Mouse (Mus musculus) intestine, embryonic 16.5 days (tissue): ENCODE results near the gene Zfp605. TPM values are rescaled to one million over a fixed set of nuclear protein-coding genes. Genes with fewer than 3 reads are reported as not detected.

Experiments
- polyA plus RNA-seq: library from polyadenylated mRNA; unstranded; fragments of >200 nt; fragmentation: Nextera tagmentation; extraction: Ambion mirVana; gene quantifications from 2 replicates; pipeline ENCODE4 v1.2.1, GENCODE M21; 2015

Zfp605 gene
- polyA plus RNA-seq, 1 experiment from 2014 or later, result 2.7 TPM

Other genes starting within 250 kb of the Zfp605 start
- 0.23 and 0.44 TPM in 2 replicates for gene Gm15446, start 186.7 kb upstream of the Zfp605 start, polyA plus RNA-seq
- 13.2 and 14.8 TPM in 2 replicates for gene Zfp932, start 113.6 kb upstream of the Zfp605 start, polyA plus RNA-seq
- 3.2 and 3.7 TPM in 2 replicates for gene Gm17655, start 37.6 kb upstream of the Zfp605 start, polyA plus RNA-seq
- gene Gm35315, start 15.7 kb upstream of the Zfp605 start, polyA plus RNA-seq, result 1.5 and 2.1 TPM in 2 replicates
- 0.80 and 0.84 TPM in 2 replicates for gene Plcxd1, start 10.1 kb upstream of the Zfp605 start, polyA plus RNA-seq
- 28.3 and 29.6 TPM in 2 replicates for gene Gtpbp6, start 1.9 kb upstream of the Zfp605 start, polyA plus RNA-seq
- 35.1 and 35.6 TPM in 2 replicates for gene Chfr, start 25.8 kb downstream of the Zfp605 start, polyA plus RNA-seq
- 13.7 and 14.5 TPM in 2 replicates for gene Golga3, start 66.6 kb downstream of the Zfp605 start, polyA plus RNA-seq
- 12.9 and 16.9 TPM in 2 replicates for gene Ankle2, start 120.9 kb downstream of the Zfp605 start, polyA plus RNA-seq
- gene Pgam5, start 159.8 kb downstream of the Zfp605 start, polyA plus RNA-seq, result 51.4 and 54.7 TPM in 2 replicates
- gene Pxmp2, start 176.1 kb downstream of the Zfp605 start, polyA plus RNA-seq, result 7.7 and 8.0 TPM in 2 replicates
- 14.5 and 15.7 TPM in 2 replicates for gene Pole, start 176.2 kb downstream of the Zfp605 start, polyA plus RNA-seq
- gene P2rx2, start 233.1 kb downstream of the Zfp605 start, polyA plus RNA-seq, result 1.2 and 1.4 TPM in 2 replicates
- gene Lrcol1, start 234.6 kb downstream of the Zfp605 start, polyA plus RNA-seq, result not detected in 2 replicates